Mouse (Mus musculus) megakaryocyte, embryonic 14.5 days (primary cell): ENCODE measurements at regions not wholly inside any gene's neighbourhood (a gene's known extent, or its start where the extent isn't known, plus 50 kb on each side); places are given as distances from the start of the nearest gene placed in this dataset.

Source experiments
- FLI1 ChIP-seq: IDR thresholded peaks from 2 replicates; pipeline ENCODE4 v1.6.1; 2012; ENCODE audit warnings: low read length, inconsistent platforms, mixed read lengths
- GATA1 ChIP-seq: IDR thresholded peaks from 3 replicates; pipeline ENCODE4 v1.6.1; 2012; ENCODE audit warnings: mixed read lengths, low read length, inconsistent platforms, borderline replicate concordance

DNA sequence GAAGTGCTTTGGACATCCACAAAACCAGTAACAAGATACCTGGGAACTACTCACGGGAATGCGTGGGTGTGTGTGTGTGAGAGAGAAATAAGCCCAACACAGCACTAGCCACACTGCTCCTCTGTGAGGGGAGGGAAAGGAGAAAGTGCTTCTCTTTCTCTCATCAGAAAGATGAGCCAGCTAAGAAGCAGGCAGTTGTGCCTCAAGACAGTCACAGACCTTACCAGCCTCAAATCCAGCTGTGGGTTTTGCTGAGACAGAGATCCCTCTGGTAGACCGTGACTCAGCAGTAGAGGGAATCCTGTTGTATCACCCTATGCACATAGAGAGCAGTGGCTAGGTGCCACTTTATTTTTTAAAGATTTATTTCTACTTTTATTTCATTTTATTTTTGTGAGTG lies 326.7 kb upstream of the Slc30a5 start:
- no peak for TF ChIP-seq GATA1
- no peak for TF ChIP-seq FLI1
